15 mouse cellular contexts compared by ENCODE assay signal in genomic region chr1:152790821-152791220, GRCm38 (mm10). TPM values are rescaled to one million over a fixed set of nuclear protein-coding genes. Genes with fewer than 3 reads are reported as not detected.
DNase-seq lines count a peak whose midpoint lies in the region; ATAC-seq and TF ChIP-seq lines count a peak whose summit lies in the region.
"Had no signal": no experiment of that assay in that cellular context is flagged by ENCODE, and none has a peak within 500 bp of the region (broad histone marks: within the 10 kb centered on the region; RNA-seq: fewer than 3 reads in every experiment).

No protein-coding gene starts in this region.

- peak overlapping the region; percentile 39 for H3K4me2 ChIP-seq in heart, embryonic 13.5 days
- peak overlapping the region; percentile 3; the same call in 1 of the 2 replicates for H3K4me2 ChIP-seq in lung, embryonic 15.5 days
- peak overlapping the region; percentile 26; the same call in 1 of the 2 replicates for H3K4me2 ChIP-seq in liver, embryonic 14.5 days (ENCODE audit: low read depth)

- 3% methylated on average over 6 of the region's 6 CpGs for WGBS in heart, embryonic 13.5 days
- WGBS in lung, embryonic 15.5 days, result 9% methylated on average over 6 of the region's 6 CpGs
- 13% methylated on average over 6 of the region's 6 CpGs for WGBS in liver, embryonic 14.5 days (ENCODE audit: insufficient replicate concordance)

- H3K9ac ChIP-seq in heart, embryonic 13.5 days, result no peak overlapping the region
- H3K9ac ChIP-seq in lung, embryonic 15.5 days, result no peak overlapping the region
- no peak overlapping the region for H3K9ac ChIP-seq in liver, embryonic 14.5 days (replicated peaks)

- intact Hi-C loops in heart, postnatal 14 days (cut with DNase I), result loop anchor here (2.0 kb wide), 1 partner anchor 112 kb away; the partner anchor contains the start of gene Smg7

- H3K36me3 ChIP-seq in heart, embryonic 13.5 days, result no peaks in the 10 kb centered on the region
- no peaks in the 10 kb centered on the region for H3K36me3 ChIP-seq in lung, embryonic 15.5 days
- no peaks in the 10 kb centered on the region for H3K36me3 ChIP-seq in liver, embryonic 14.5 days (replicated peaks; ENCODE audit: control insufficient read depth, insufficient read depth, low read depth)

- peaks cover 34% of the 10 kb centered on the region for H3K4me1 ChIP-seq in heart, embryonic 13.5 days
- peaks cover 17% of the 10 kb centered on the region; the same call in 1 of the 2 replicates for H3K4me1 ChIP-seq in lung, embryonic 15.5 days
- peaks cover 0 to 10% of the 10 kb centered on the region in 2 experiments; a peak in 2 of 4 replicates for H3K4me1 ChIP-seq in liver, embryonic 14.5 days (replicated peaks; ENCODE audit: control insufficient read depth in 2 of 2, insufficient read depth in 2 of 2, low read length in 1 of 2)

- no peak for DNase-seq in heart, postnatal 14 days
- DNase-seq in lung, postnatal 10 days, result no peak
- DNase-seq in liver, embryonic 14.5 days (ENCODE audit: low read depth in 3 of 3, low spot score in 3 of 3), result no peak
- no peak for DNase-seq in ovary, postnatal 10 days (ENCODE audit: low spot score)
- no peak for DNase-seq in cerebellum, postnatal 10 days
- DNase-seq: cerebellum, adult 11 months had no signal

- TF ChIP-seq EP300 in liver, embryonic 14.5 days (IDR thresholded peaks at IDR 0.05; ENCODE audit: low read depth), result no peak

- no peaks in the 10 kb centered on the region for H3K9me3 ChIP-seq in heart, embryonic 13.5 days
- no peaks in the 10 kb centered on the region for H3K9me3 ChIP-seq in lung, embryonic 15.5 days
- H3K9me3 ChIP-seq in liver, embryonic 14.5 days (ENCODE audit: control insufficient read depth, low read length), result no peaks in the 10 kb centered on the region

- TF ChIP-seq CTCF in liver, embryonic 14.5 days (IDR thresholded peaks at IDR 0.05; ENCODE audit: low read depth), result no peak

- no peak overlapping the region; the same call in 1 of the 2 replicates for H3K4me3 ChIP-seq in heart, embryonic 13.5 days
- no peak overlapping the region for H3K4me3 ChIP-seq in lung, embryonic 15.5 days
- no peak overlapping the region for H3K4me3 ChIP-seq in liver, embryonic 14.5 days (ENCODE audit: insufficient read depth in 1 of 2, low read depth in 2 of 2, low read length in 2 of 2)

- no peaks in the 10 kb centered on the region for H3K27me3 ChIP-seq in heart, embryonic 13.5 days (replicated peaks)
- no peaks in the 10 kb centered on the region for H3K27me3 ChIP-seq in lung, embryonic 15.5 days
- no peaks in the 10 kb centered on the region for H3K27me3 ChIP-seq in liver, embryonic 14.5 days (ENCODE audit: control insufficient read depth, insufficient read depth, low read length)
- H3K27me3 ChIP-seq: CH12.LX had no signal

- H3K27ac ChIP-seq in heart, embryonic 13.5 days (replicated peaks), result peak overlapping the region; percentile 77
- peak overlapping the region; percentile 57 for H3K27ac ChIP-seq in lung, embryonic 15.5 days
- no peak overlapping the region for H3K27ac ChIP-seq in liver, embryonic 14.5 days
- H3K27ac ChIP-seq: macrophage had no signal

- ATAC-seq in heart, embryonic 13.5 days (ENCODE audit: extremely low read depth, insufficient number of reproducible peaks, low FRiP score, low TSS enrichment), result peak; percentile 28; the same call in 1 of the 2 replicates
- ATAC-seq in lung, embryonic 15.5 days (ENCODE audit: borderline replicate concordance, extremely low read depth, low FRiP score, low TSS enrichment), result peak; percentile 82
- 0 out of 2 replicates have a peak, but pooled peaks have one; percentile 30 for ATAC-seq in common myeloid progenitor, adult 5-6 weeks (replicated peaks; ENCODE audit: low read depth, poor library complexity, severe bottlenecking)
- ATAC-seq in liver, embryonic 14.5 days (ENCODE audit: insufficient read depth), result no peak

RNA-seq across cellular contexts. Expression of gene Ncf2, which starts 9.2 kb away (rescaled TPM):
- 3.3 and 4.6 TPM in 2 replicates for polyA plus RNA-seq in heart, embryonic 13.5 days (2015; fragmentation: Nextera tagmentation; extraction: Ambion mirVana)
- 1 to 10 TPM; 3.9 to 5.1 TPM for total RNA-seq in heart, postnatal 14 days (2021)
- polyA plus RNA-seq in lung, embryonic 15.5 days (2015; fragmentation: Nextera tagmentation; extraction: Ambion mirVana), result 4.0 and 5.5 TPM in 2 replicates
- 70.1 and 77.4 TPM in 2 replicates for total RNA-seq in common myeloid progenitor, adult 5-6 weeks (2017)
- 4.7 and 7.3 TPM in 2 replicates for polyA plus RNA-seq in liver, embryonic 14.5 days (2012; rRNA removed)
- 7.5 and 7.7 TPM in 2 replicates for polyA plus RNA-seq in liver, embryonic 14.5 days (2014; fragmentation: Nextera tagmentation; extraction: Ambion mirVana)

RNA-seq across cellular contexts. Expression of gene Arpc5, which starts 24.5 kb away (rescaled TPM):
- polyA plus RNA-seq in heart, embryonic 13.5 days (2015; fragmentation: Nextera tagmentation; extraction: Ambion mirVana), result 198 and 202 TPM in 2 replicates
- total RNA-seq in heart, postnatal 14 days (2021), result 10 to 100 TPM; 53.0 to 57.9 TPM
- 261 and 279 TPM in 2 replicates for polyA plus RNA-seq in lung, embryonic 15.5 days (2015; fragmentation: Nextera tagmentation; extraction: Ambion mirVana)
- total RNA-seq in common myeloid progenitor, adult 5-6 weeks (2017), result 101 and 118 TPM in 2 replicates
- 31.3 and 71.2 TPM in 2 replicates for polyA plus RNA-seq in liver, embryonic 14.5 days (2012; rRNA removed)
- 156 and 162 TPM in 2 replicates for polyA plus RNA-seq in liver, embryonic 14.5 days (2014; fragmentation: Nextera tagmentation; extraction: Ambion mirVana)

RNA-seq across cellular contexts. Expression of gene Rgl1, which starts 24.7 kb away (rescaled TPM):
- polyA plus RNA-seq in heart, embryonic 13.5 days (2015; fragmentation: Nextera tagmentation; extraction: Ambion mirVana), result 54.1 and 59.2 TPM in 2 replicates
- 10 to 100 TPM; 51.7 to 51.8 TPM for total RNA-seq in heart, postnatal 14 days (2021)
- polyA plus RNA-seq in lung, embryonic 15.5 days (2015; fragmentation: Nextera tagmentation; extraction: Ambion mirVana), result 42.7 and 47.1 TPM in 2 replicates
- total RNA-seq in common myeloid progenitor, adult 5-6 weeks (2017), result 8.7 and 9.5 TPM in 2 replicates
- polyA plus RNA-seq in liver, embryonic 14.5 days (2012; rRNA removed), result 4.4 and 5.4 TPM in 2 replicates
- polyA plus RNA-seq in liver, embryonic 14.5 days (2014; fragmentation: Nextera tagmentation; extraction: Ambion mirVana), result 8.6 and 11.5 TPM in 2 replicates

RNA-seq across cellular contexts. Expression of gene Apobec4, which starts 40.5 kb away (rescaled TPM):
- polyA plus RNA-seq in heart, embryonic 13.5 days (2015; fragmentation: Nextera tagmentation; extraction: Ambion mirVana), result not detected in 2 replicates
- not detected for total RNA-seq in heart, postnatal 14 days (2021)
- polyA plus RNA-seq in lung, embryonic 15.5 days (2015; fragmentation: Nextera tagmentation; extraction: Ambion mirVana), result 0.12 TPM in 1 of 2 replicates, not detected in the other
- total RNA-seq in common myeloid progenitor, adult 5-6 weeks (2017), result not detected in 2 replicates
- not detected in 2 replicates for polyA plus RNA-seq in liver, embryonic 14.5 days (2012; rRNA removed)
- not detected in 2 replicates for polyA plus RNA-seq in liver, embryonic 14.5 days (2014; fragmentation: Nextera tagmentation; extraction: Ambion mirVana)
- total RNA-seq: adrenal gland, adult 8-10 months; CH12.LX; gastrocnemius, adult 18-20 months; neutrophil, adult 5-6 weeks had no signal
- polyA plus RNA-seq: macrophage; spleen, adult 2 months had no signal
